Mouse (Mus musculus) cortical plate, adult 2 months (tissue): ENCODE results near the gene Minpp1.

Experiments
- CTCF ChIP-seq: fragments of 200-500 bp; IDR thresholded peaks from 2 replicates; pipeline ENCODE4 v1.5.1; 2011; ENCODE audit warnings: mild to moderate bottlenecking, control low read depth, low read length; ENCODE audit not compliant: insufficient read depth; ENCODE audit errors: extremely low read depth
- POLR2A ChIP-seq: fragments of 200-500 bp; IDR thresholded peaks from 2 replicates; pipeline ENCODE4 v1.6.1; 2011; ENCODE audit warnings: mild to moderate bottlenecking, low read length, control low read depth; ENCODE audit not compliant: insufficient read depth; ENCODE audit errors: extremely low read depth

DNA sequence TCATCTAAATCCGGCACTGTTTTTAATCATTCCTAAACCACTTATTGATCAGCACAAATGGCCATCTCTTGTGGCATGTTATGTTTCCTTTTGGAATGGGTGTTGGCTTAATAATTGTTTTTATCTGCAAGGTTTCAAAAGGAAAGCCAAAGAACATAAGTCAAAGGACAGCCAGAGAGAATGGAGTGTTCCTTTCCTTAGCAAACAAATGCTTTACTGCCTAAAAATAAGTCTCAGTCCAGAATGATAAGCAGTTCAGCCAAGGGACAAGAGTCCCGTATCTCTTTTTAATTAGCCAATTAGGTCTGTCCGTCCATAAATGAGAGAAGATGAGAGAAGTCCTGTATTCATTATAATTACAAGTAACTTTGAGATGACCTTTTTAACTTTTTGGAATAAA, 46.8 kb downstream of the Minpp1 start:
- TF ChIP-seq CTCF (no peak), POLR2A (no peak)
